Mouse (Mus musculus) bone marrow macrophage, adult 2 months (primary cell): ENCODE results near the gene Dock4.

Experiments used
- CTCF ChIP-seq: IDR thresholded peaks from 2 replicates; pipeline ENCODE4 v1.5.1; 2012; ENCODE audit warnings: low read depth, mild to moderate bottlenecking, low read length, moderate library complexity
- POLR2A ChIP-seq: IDR thresholded peaks from 2 replicates; pipeline ENCODE4 v1.6.1; 2012; ENCODE audit warnings: mild to moderate bottlenecking, low read depth, low read length, borderline replicate concordance

GRCm38 (mm10) chr12:40645869-40646268 lies 200.1 kb downstream of the Dock4 start:
- TF ChIP-seq CTCF = no peak
- no peak for TF ChIP-seq POLR2A
